Mouse (Mus musculus) E14TG2a.4 (cell line): ENCODE measurements at regions not wholly inside any gene's neighbourhood (a gene's known extent, or its start where the extent isn't known, plus 50 kb on each side); places are given as distances from the start of the nearest gene placed in this dataset.

Experiments used
- CTCF ChIP-seq: conservative IDR thresholded peaks from 2 replicates; pipeline ENCODE4 v1.5.1; 2014; ENCODE audit warnings: low read length
- NANOG ChIP-seq: IDR thresholded peaks from 2 replicates; pipeline ENCODE4 v1.6.1; 2014; ENCODE audit warnings: borderline replicate concordance, low read length, mixed read lengths
- POU5F1 ChIP-seq: IDR thresholded peaks from 2 replicates; pipeline ENCODE4 v1.6.1; 2014; ENCODE audit warnings: low read length, borderline replicate concordance

GRCm38 (mm10) chr10:95043978-95044377 is 99.3 kb upstream of the Plxnc1 start:
- no peak for TF ChIP-seq CTCF
- TF ChIP-seq NANOG: no peak
- TF ChIP-seq POU5F1: no peak
